ENCODE assay signal across 25 mouse cellular contexts in genomic region chr6:13665646-13666045, GRCm38 (mm10). TPM values are rescaled to one million over a fixed set of nuclear protein-coding genes. Genes with fewer than 3 reads are reported as not detected.
DNase-seq lines count a peak whose midpoint lies in the region; ATAC-seq and TF ChIP-seq lines count a peak whose summit lies in the region.
"Had no signal": no experiment of that assay in that cellular context is flagged by ENCODE, and none has a peak within 500 bp of the region (broad histone marks: within the 10 kb centered on the region; RNA-seq: fewer than 3 reads in every experiment).

No protein-coding gene starts in this region.

- dilution Hi-C loops in CH12.LX (cut with MboI; ENCODE audit: extremely low pct_ligation_motif_present, extremely low pct_unique_long_range_greater_than_20kb, low sequenced_read_pairs) = no loop called here

- TF ChIP-seq EP300 in CH12.LX (IDR thresholded peaks at IDR 0.05; ENCODE audit: low read length) = no peak

- no peak overlapping the region for H3K4me2 ChIP-seq in CH12.LX (ENCODE audit: insufficient read depth, low read depth, poor library complexity, severe bottlenecking)
- H3K4me2 ChIP-seq: embryonic facial prominence, embryonic 12.5 days; embryonic facial prominence, embryonic 15.5 days; forebrain, embryonic 13.5 days; heart, embryonic 13.5 days; hindbrain, embryonic 14.5 days had no signal

- WGBS in forebrain, embryonic 10.5 days = 91% methylated on average over 7 of the region's 7 CpGs

- DNase-seq in B cell, adult 2 months = peak; percentile 27 to 34
- DNase-seq in CH12.LX (ENCODE audit: extremely low read depth) = peak; percentile 45
- DNase-seq in forebrain, embryonic 10.5 days (ENCODE audit: extremely low spot score, low spot score) = no peak
- DNase-seq in kidney, adult 18-20 months = no peak
- DNase-seq in layer of hippocampus, adult 8-10 months (ENCODE audit: low spot score in 2 of 2) = no peak
- DNase-seq: adrenal gland, postnatal 10 days; adrenal gland, postnatal 36 days; cerebellum, adult 11 months; cerebellum, adult 2 months; cerebellum, adult 9-11 months; cerebellum, postnatal 25 days; gastrocnemius, postnatal 10 days; gastrocnemius, postnatal 36 days; heart, adult 2 months; heart, postnatal 14 days; heart, postnatal 4 days had no signal

- TF ChIP-seq RAD21 in CH12.LX (IDR thresholded peaks at IDR 0.05; ENCODE audit: low read depth, low read length) = no peak

- no peak overlapping the region for H3K4me3 ChIP-seq in CH12.LX (replicated peaks in 1 of 3; ENCODE audit: low read depth in 2 of 3, low read length in 2 of 3, poor library complexity in 1 of 3)
- H3K4me3 ChIP-seq in forebrain, embryonic 10.5 days = no peak overlapping the region
- H3K4me3 ChIP-seq: embryonic facial prominence, embryonic 12.5 days; embryonic facial prominence, embryonic 15.5 days; forebrain, embryonic 13.5 days; heart, adult 2 months; heart, embryonic 10.5 days; heart, embryonic 13.5 days had no signal

- peak; percentile 53 for ATAC-seq in monocyte, adult 5-6 weeks (replicated peaks; ENCODE audit: insufficient number of reproducible peaks, low FRiP score, low TSS enrichment, poor library complexity, severe bottlenecking)
- ATAC-seq: forebrain, embryonic 13.5 days; forebrain, embryonic 16.5 days; hindbrain, postnatal 0 days had no signal

- H3K79me2 ChIP-seq in CH12.LX (replicated peaks; ENCODE audit: control insufficient read depth, extremely low read depth, insufficient read depth, poor library complexity, severe bottlenecking) = peaks cover 23% of the 10 kb centered on the region

- TF ChIP-seq POLR2A in CH12.LX (IDR thresholded peaks at IDR 0.05; ENCODE audit: low read depth, low read length) = no peak

- no peak overlapping the region for H3K9ac ChIP-seq in CH12.LX (ENCODE audit: insufficient read depth, low read depth)
- H3K9ac ChIP-seq: embryonic facial prominence, embryonic 12.5 days; embryonic facial prominence, embryonic 15.5 days; forebrain, embryonic 13.5 days; heart, embryonic 13.5 days; hindbrain, embryonic 14.5 days had no signal

- H3K27ac ChIP-seq in CH12.LX (ENCODE audit: insufficient read depth, low read depth) = no peak overlapping the region; the same call in 1 of the 2 replicates
- H3K27ac ChIP-seq in forebrain, embryonic 10.5 days = no peak overlapping the region
- H3K27ac ChIP-seq: embryonic facial prominence, embryonic 12.5 days; embryonic facial prominence, embryonic 15.5 days; forebrain, embryonic 13.5 days; heart, adult 2 months; heart, embryonic 10.5 days; heart, embryonic 13.5 days; hindbrain, embryonic 14.5 days; hindbrain, postnatal 0 days had no signal

- H3K9me3 ChIP-seq in CH12.LX (replicated peaks; ENCODE audit: low read length) = no peaks in the 10 kb centered on the region
- H3K9me3 ChIP-seq in forebrain, embryonic 10.5 days = no peaks in the 10 kb centered on the region
- H3K9me3 ChIP-seq: embryonic facial prominence, embryonic 12.5 days; embryonic facial prominence, embryonic 15.5 days; forebrain, embryonic 13.5 days; heart, embryonic 10.5 days; heart, embryonic 13.5 days had no signal

- no peaks in the 10 kb centered on the region for H3K27me3 ChIP-seq in CH12.LX (replicated peaks)
- H3K27me3 ChIP-seq in forebrain, embryonic 10.5 days (ENCODE audit: poor library complexity, severe bottlenecking) = no peaks in the 10 kb centered on the region
- H3K27me3 ChIP-seq: embryonic facial prominence, embryonic 12.5 days; embryonic facial prominence, embryonic 15.5 days; forebrain, embryonic 13.5 days; heart, embryonic 13.5 days had no signal

- peaks cover 3 to 15% of the 10 kb centered on the region in 2 experiments for H3K4me1 ChIP-seq in CH12.LX (ENCODE audit: control insufficient read depth in 1 of 2, insufficient read depth in 2 of 2)
- no peaks in the 10 kb centered on the region for H3K4me1 ChIP-seq in forebrain, embryonic 10.5 days
- H3K4me1 ChIP-seq: embryonic facial prominence, embryonic 12.5 days; embryonic facial prominence, embryonic 15.5 days; forebrain, embryonic 13.5 days; heart, embryonic 10.5 days; heart, embryonic 13.5 days had no signal

- in situ Hi-C loops in CH12.LX (cut with MboI; ENCODE audit: low pct_ligation_motif_present, low pct_unique_long_range_greater_than_20kb, low sequenced_read_pairs) = no loop called here

- H3K36me3 ChIP-seq in CH12.LX (replicated peaks in 1 of 2; ENCODE audit: control insufficient read depth in 1 of 2, insufficient read depth in 1 of 2, low read length in 1 of 2) = peaks cover 11 to 39% of the 10 kb centered on the region in 2 experiments
- peaks cover 28% of the 10 kb centered on the region for H3K36me3 ChIP-seq in forebrain, embryonic 10.5 days (replicated peaks)

- no peak for TF ChIP-seq CTCF in CH12.LX (conservative IDR thresholded peaks at IDR 0.05 in 1 of 2, IDR thresholded peaks at IDR 0.05 in 1 of 2; ENCODE audit: low read depth in 2 of 2, low read length in 2 of 2)

TF ChIP-seq in CH12.LX, 34 proteins besides CTCF, POLR2A, EP300 and RAD21:
- no peak for TF ChIP-seq ZMIZ1 (IDR thresholded peaks at IDR 0.05; ENCODE audit: low read depth, low read length)
- no peak for TF ChIP-seq KAT2A (IDR thresholded peaks at IDR 0.05; ENCODE audit: insufficient replicate concordance, low read length)
- TF ChIP-seq ZKSCAN1 (IDR thresholded peaks at IDR 0.05; ENCODE audit: borderline replicate concordance, low read depth, low read length) = no peak
- TF ChIP-seq CHD1 (IDR thresholded peaks at IDR 0.05; ENCODE audit: low read depth, low read length) = no peak
- TF ChIP-seq ZC3H11A (IDR thresholded peaks at IDR 0.05; ENCODE audit: low read depth, low read length) = no peak
- TF ChIP-seq MAX (IDR thresholded peaks at IDR 0.05; ENCODE audit: low read length) = no peak
- TF ChIP-seq ETS1 (conservative IDR thresholded peaks at IDR 0.05; ENCODE audit: low read depth, low read length) = no peak
- TF ChIP-seq JUND (conservative IDR thresholded peaks at IDR 0.05; ENCODE audit: low read depth, low read length) = no peak
- TF ChIP-seq MAFK (IDR thresholded peaks at IDR 0.05; ENCODE audit: insufficient replicate concordance, low read length) = no peak
- TF ChIP-seq ELF1 (IDR thresholded peaks at IDR 0.05; ENCODE audit: low read depth, low read length) = no peak
- no peak for TF ChIP-seq USF2 (conservative IDR thresholded peaks at IDR 0.05; ENCODE audit: low read depth, low read length)
- TF ChIP-seq UBTF (IDR thresholded peaks at IDR 0.05; ENCODE audit: low read depth, low read length) = no peak
- no peak for TF ChIP-seq JUN (IDR thresholded peaks at IDR 0.05; ENCODE audit: insufficient read depth, low read depth, low read length)
- TF ChIP-seq SIN3A (IDR thresholded peaks at IDR 0.05; ENCODE audit: low read length) = no peak
- TF ChIP-seq MEF2A (IDR thresholded peaks at IDR 0.05; ENCODE audit: borderline replicate concordance, low read depth, low read length) = no peak
- no peak for TF ChIP-seq ZNF384 (IDR thresholded peaks at IDR 0.05; ENCODE audit: low read depth, low read length)

RNA-seq across cellular contexts. Expression of gene Bmt2, which starts 12.1 kb away (rescaled TPM):
- total RNA-seq in CH12.LX (2012; rRNA removed) (13.6 and 17.6 TPM in 2 replicates), CH12.LX (2014; rRNA removed) (59.2 and 62.8 TPM in 2 replicates)
- 12.0 and 12.8 TPM in 2 replicates for polyA plus RNA-seq in CH12.LX (2012; ENCODE audit: insufficient read length, low read depth)
- 20.1 to 33.6 TPM (median 23.4 TPM) in 3 replicates for total RNA-seq in monocyte, adult 5-6 weeks (2017)
- polyA plus RNA-seq in forebrain, embryonic 10.5 days (2016; fragmentation: Nextera tagmentation; extraction: Ambion mirVana) = 18.5 and 19.0 TPM in 2 replicates
- 10 to 100 TPM; 19.6 to 24.9 (median 21.5) TPM for total RNA-seq in layer of hippocampus, adult 8-10 months (2022)

RNA-seq across cellular contexts. Expression of gene Tmem168, which starts 57.7 kb away (rescaled TPM):
- total RNA-seq in CH12.LX (2012; rRNA removed) = 35.5 and 36.6 TPM in 2 replicates
- total RNA-seq in CH12.LX (2014; rRNA removed) = 57.4 and 59.9 TPM in 2 replicates
- polyA plus RNA-seq in CH12.LX (2012; ENCODE audit: insufficient read length, low read depth) = 27.9 and 30.0 TPM in 2 replicates
- total RNA-seq in monocyte, adult 5-6 weeks (2017) = 46.7 to 82.2 TPM (median 53.1 TPM) in 3 replicates
- 28.8 and 30.8 TPM in 2 replicates for polyA plus RNA-seq in forebrain, embryonic 10.5 days (2016; fragmentation: Nextera tagmentation; extraction: Ambion mirVana)
- total RNA-seq in layer of hippocampus, adult 8-10 months (2022) = 10 to 100 TPM; 14.0 to 14.8 (median 14.3) TPM

Comparison
In these comparisons a context has a peak if more than half of its experiments do, and no peak if none do; other contexts are left out.
1. DNase-seq: peak in B cell, adult 2 months (2 of 2) and CH12.LX (single experiment); none in forebrain, embryonic 10.5 days (single experiment), kidney, adult 18-20 months (single experiment) and layer of hippocampus, adult 8-10 months (0 of 2).